Comparison of ENCODE assay signal across 11 mouse cellular contexts in genomic region chr19:3904363-3904675, GRCm38 (mm10). TPM values are rescaled to one million over a fixed set of nuclear protein-coding genes. Genes with fewer than 3 reads are reported as not detected.
A peak's percentile ranks its signal among the peaks of the same experiment; 100 is the strongest.
DNase-seq lines count a peak whose midpoint lies in the region; ATAC-seq lines count a peak whose summit lies in the region.
"Had no signal": no experiment of that assay in that cellular context is flagged by ENCODE, and none has a peak within 500 bp of the region (broad histone marks: within the 10 kb centered on the region; RNA-seq: fewer than 3 reads in every experiment).

No protein-coding gene starts in this region.

- peak overlapping the region; percentile 82 for H3K4me2 ChIP-seq in heart, embryonic 13.5 days
- H3K4me2 ChIP-seq in lung, embryonic 16.5 days (ENCODE audit: low read depth, low read length), result peak overlapping the region; percentile 88
- peak overlapping the region; percentile 85; the same call in 1 of the 2 replicates for H3K4me2 ChIP-seq in intestine, embryonic 15.5 days (replicated peaks)
- H3K4me2 ChIP-seq in stomach, embryonic 14.5 days (replicated peaks; ENCODE audit: low read depth, low read length), result peak overlapping the region; percentile 78; the same call in 1 of the 2 replicates

- no peak for ATAC-seq in heart, embryonic 13.5 days (ENCODE audit: extremely low read depth, insufficient number of reproducible peaks, low FRiP score, low TSS enrichment)
- ATAC-seq in lung, embryonic 16.5 days (ENCODE audit: low read depth), result no peak
- ATAC-seq in intestine, embryonic 15.5 days, result no peak
- ATAC-seq in stomach, embryonic 14.5 days (ENCODE audit: insufficient number of reproducible peaks, insufficient read depth, low FRiP score, low read depth), result no peak

- peak overlapping the region; percentile 67 for H3K4me3 ChIP-seq in heart, embryonic 13.5 days
- H3K4me3 ChIP-seq in lung, embryonic 16.5 days (ENCODE audit: low read length), result no peak overlapping the region; the same call in 1 of the 2 replicates
- H3K4me3 ChIP-seq in intestine, embryonic 15.5 days (replicated peaks), result no peak overlapping the region
- H3K4me3 ChIP-seq in stomach, embryonic 14.5 days (ENCODE audit: low read depth, low read length), result no peak overlapping the region

- peak overlapping the region; percentile 84; the same call in 1 of the 2 replicates for H3K9ac ChIP-seq in heart, embryonic 13.5 days
- peak overlapping the region; percentile 37; the same call in 1 of the 2 replicates for H3K9ac ChIP-seq in lung, embryonic 16.5 days (ENCODE audit: low read length)
- no peak overlapping the region for H3K9ac ChIP-seq in intestine, embryonic 15.5 days
- H3K9ac ChIP-seq in stomach, embryonic 14.5 days (replicated peaks; ENCODE audit: low read depth, low read length), result no peak overlapping the region

- WGBS in heart, embryonic 13.5 days, result 65% methylated on average over 10 of the region's 10 CpGs
- WGBS in lung, embryonic 16.5 days, result 64% methylated on average over 10 of the region's 10 CpGs
- 69% methylated on average over 10 of the region's 10 CpGs for WGBS in intestine, embryonic 15.5 days
- 69% methylated on average over 10 of the region's 10 CpGs for WGBS in stomach, embryonic 14.5 days

- no peaks in the 10 kb centered on the region for H3K9me3 ChIP-seq in heart, embryonic 13.5 days
- no peaks in the 10 kb centered on the region for H3K9me3 ChIP-seq in lung, embryonic 16.5 days (ENCODE audit: control insufficient read depth, low read length)
- H3K9me3 ChIP-seq in intestine, embryonic 15.5 days, result no peaks in the 10 kb centered on the region
- H3K9me3 ChIP-seq in stomach, embryonic 14.5 days (ENCODE audit: control insufficient read depth, low read depth, low read length), result no peaks in the 10 kb centered on the region

- peaks cover 38% of the 10 kb centered on the region for H3K4me1 ChIP-seq in heart, embryonic 13.5 days
- H3K4me1 ChIP-seq in lung, embryonic 16.5 days (replicated peaks; ENCODE audit: control insufficient read depth, insufficient read depth, low read length), result peaks cover 37% of the 10 kb centered on the region
- H3K4me1 ChIP-seq in intestine, embryonic 15.5 days (replicated peaks), result peaks cover 34% of the 10 kb centered on the region
- peaks cover 23% of the 10 kb centered on the region for H3K4me1 ChIP-seq in stomach, embryonic 14.5 days (ENCODE audit: control insufficient read depth, insufficient read depth, low read length)

- no peaks in the 10 kb centered on the region for H3K27me3 ChIP-seq in heart, embryonic 13.5 days (replicated peaks)
- H3K27me3 ChIP-seq in lung, embryonic 16.5 days (ENCODE audit: control insufficient read depth, insufficient read depth, low read depth, low read length), result no peaks in the 10 kb centered on the region
- H3K27me3 ChIP-seq in intestine, embryonic 15.5 days (replicated peaks), result no peaks in the 10 kb centered on the region
- H3K27me3 ChIP-seq in stomach, embryonic 14.5 days (ENCODE audit: control insufficient read depth, insufficient read depth, low read length), result no peaks in the 10 kb centered on the region

- H3K27ac ChIP-seq in heart, embryonic 13.5 days (replicated peaks), result peak overlapping the region; percentile 88; the same call in 1 of the 2 replicates
- peak overlapping the region; percentile 97 for H3K27ac ChIP-seq in lung, embryonic 16.5 days (ENCODE audit: low read length)
- H3K27ac ChIP-seq in intestine, embryonic 15.5 days, result no peak overlapping the region
- no peak overlapping the region for H3K27ac ChIP-seq in stomach, embryonic 14.5 days (ENCODE audit: low read length)

- no peak for DNase-seq in heart, adult 9 months (ENCODE audit: low spot score in 2 of 2)
- no peak for DNase-seq in lung, postnatal 10 days
- DNase-seq in urinary bladder, postnatal 4 days (ENCODE audit: low spot score in 2 of 2), result no peak
- no peak for DNase-seq in thymus, postnatal 0 days (ENCODE audit: low spot score)
- DNase-seq: cerebellum, postnatal 10 days; lung, adult 18-20 months; retina, postnatal 1 day had no signal

- H3K36me3 ChIP-seq in heart, embryonic 13.5 days, result peaks cover 55% of the 10 kb centered on the region
- peaks cover 45% of the 10 kb centered on the region for H3K36me3 ChIP-seq in lung, embryonic 16.5 days (ENCODE audit: control insufficient read depth, insufficient read depth, low read length)
- H3K36me3 ChIP-seq in intestine, embryonic 15.5 days, result peaks cover 30% of the 10 kb centered on the region
- peaks cover 32% of the 10 kb centered on the region for H3K36me3 ChIP-seq in stomach, embryonic 14.5 days (ENCODE audit: control insufficient read depth, insufficient read depth, low read length)

RNA-seq across cellular contexts. Expression of gene Tcirg1, which starts 2.6 kb away (rescaled TPM):
- 22.7 and 25.1 TPM in 2 replicates for polyA plus RNA-seq in heart, embryonic 13.5 days (2015; fragmentation: Nextera tagmentation; extraction: Ambion mirVana)
- 56.8 and 60.5 TPM in 2 replicates for polyA plus RNA-seq in lung, embryonic 16.5 days (2015; fragmentation: Nextera tagmentation; extraction: Ambion mirVana)
- 50.9 and 56.3 TPM in 2 replicates for polyA plus RNA-seq in intestine, embryonic 15.5 days (2015; fragmentation: Nextera tagmentation; extraction: Ambion mirVana)
- polyA plus RNA-seq in stomach, embryonic 14.5 days (2014; fragmentation: Nextera tagmentation; extraction: Ambion mirVana), result 28.4 and 30.9 TPM in 2 replicates
- 48.7 and 50.1 TPM in 2 replicates for polyA plus RNA-seq in thymus, postnatal 0 days (2015; fragmentation: Nextera tagmentation; extraction: Ambion mirVana)

RNA-seq across cellular contexts. Expression of gene Ndufs8, which starts 8.3 kb away (rescaled TPM):
- polyA plus RNA-seq in heart, embryonic 13.5 days (2015; fragmentation: Nextera tagmentation; extraction: Ambion mirVana), result 361 and 400 TPM in 2 replicates
- 285 and 290 TPM in 2 replicates for polyA plus RNA-seq in lung, embryonic 16.5 days (2015; fragmentation: Nextera tagmentation; extraction: Ambion mirVana)
- 342 and 413 TPM in 2 replicates for polyA plus RNA-seq in intestine, embryonic 15.5 days (2015; fragmentation: Nextera tagmentation; extraction: Ambion mirVana)
- polyA plus RNA-seq in stomach, embryonic 14.5 days (2014; fragmentation: Nextera tagmentation; extraction: Ambion mirVana), result 320 and 361 TPM in 2 replicates
- 333 and 338 TPM in 2 replicates for polyA plus RNA-seq in thymus, postnatal 0 days (2015; fragmentation: Nextera tagmentation; extraction: Ambion mirVana)

RNA-seq across cellular contexts. Expression of gene Aldh3b1, which starts 25.3 kb away (rescaled TPM):
- 2.2 and 2.3 TPM in 2 replicates for polyA plus RNA-seq in heart, embryonic 13.5 days (2015; fragmentation: Nextera tagmentation; extraction: Ambion mirVana)
- polyA plus RNA-seq in lung, embryonic 16.5 days (2015; fragmentation: Nextera tagmentation; extraction: Ambion mirVana), result 5.4 and 5.9 TPM in 2 replicates
- polyA plus RNA-seq in intestine, embryonic 15.5 days (2015; fragmentation: Nextera tagmentation; extraction: Ambion mirVana), result 2.3 and 2.4 TPM in 2 replicates
- polyA plus RNA-seq in stomach, embryonic 14.5 days (2014; fragmentation: Nextera tagmentation; extraction: Ambion mirVana), result 1.2 and 2.4 TPM in 2 replicates
- 4.6 and 5.3 TPM in 2 replicates for polyA plus RNA-seq in thymus, postnatal 0 days (2015; fragmentation: Nextera tagmentation; extraction: Ambion mirVana)

RNA-seq across cellular contexts. Expression of gene Unc93b1, which starts 30.7 kb away (rescaled TPM):
- 12.4 and 13.6 TPM in 2 replicates for polyA plus RNA-seq in heart, embryonic 13.5 days (2015; fragmentation: Nextera tagmentation; extraction: Ambion mirVana)
- polyA plus RNA-seq in lung, embryonic 16.5 days (2015; fragmentation: Nextera tagmentation; extraction: Ambion mirVana), result 21.7 and 21.9 TPM in 2 replicates
- polyA plus RNA-seq in intestine, embryonic 15.5 days (2015; fragmentation: Nextera tagmentation; extraction: Ambion mirVana), result 20.2 and 21.8 TPM in 2 replicates
- polyA plus RNA-seq in stomach, embryonic 14.5 days (2014; fragmentation: Nextera tagmentation; extraction: Ambion mirVana), result 13.1 and 15.4 TPM in 2 replicates
- 32.2 and 34.2 TPM in 2 replicates for polyA plus RNA-seq in thymus, postnatal 0 days (2015; fragmentation: Nextera tagmentation; extraction: Ambion mirVana)

RNA-seq across cellular contexts. Expression of gene Chka, which starts 52.7 kb away (rescaled TPM):
- polyA plus RNA-seq in heart, embryonic 13.5 days (2015; fragmentation: Nextera tagmentation; extraction: Ambion mirVana), result 22.6 and 23.5 TPM in 2 replicates
- 56.8 and 60.0 TPM in 2 replicates for polyA plus RNA-seq in lung, embryonic 16.5 days (2015; fragmentation: Nextera tagmentation; extraction: Ambion mirVana)
- polyA plus RNA-seq in intestine, embryonic 15.5 days (2015; fragmentation: Nextera tagmentation; extraction: Ambion mirVana), result 63.3 and 68.5 TPM in 2 replicates
- 59.8 and 60.8 TPM in 2 replicates for polyA plus RNA-seq in stomach, embryonic 14.5 days (2014; fragmentation: Nextera tagmentation; extraction: Ambion mirVana)
- 17.8 and 26.2 TPM in 2 replicates for polyA plus RNA-seq in thymus, postnatal 0 days (2015; fragmentation: Nextera tagmentation; extraction: Ambion mirVana)

Comparison
In these comparisons a context has a peak if more than half of its experiments do, and no peak if none do; other contexts are left out.
1. H3K27ac ChIP-seq: peak in heart, embryonic 13.5 days (single experiment) and lung, embryonic 16.5 days (single experiment); none in intestine, embryonic 15.5 days (single experiment) and stomach, embryonic 14.5 days (single experiment).
2. H3K9ac ChIP-seq: peak in heart, embryonic 13.5 days (single experiment) and lung, embryonic 16.5 days (single experiment); none in intestine, embryonic 15.5 days (single experiment) and stomach, embryonic 14.5 days (single experiment).
3. Peak in every context shown above with its lines, with median percentiles within 50 percentile points of each other: H3K4me2 ChIP-seq.